Mouse (Mus musculus): ENCODE results near the gene Fuca1. TPM values are rescaled to one million over a fixed set of nuclear protein-coding genes. Genes with fewer than 3 reads are reported as not detected.
"Not testable (repeated sequence)": the region's sequence is repeated elsewhere in the genome, so short reads cannot be mapped to it uniquely, and the experiment has no call there.

Gene Fuca1
- polyA plus RNA-seq, 1 experiment: 46.0 TPM

- H3K4me1 ChIP-seq (ENCODE audit: control insufficient read depth, insufficient read depth, low read length): peaks cover 2% of the 10 kb centered on the region
- no peak for TF ChIP-seq POLR2A (IDR thresholded peaks at IDR 0.05; ENCODE audit: insufficient read depth, low read length)
- peak; percentile 13 for TF ChIP-seq CTCF (IDR thresholded peaks at IDR 0.05; ENCODE audit: low read depth, low read length)
- H3K4me3 ChIP-seq (ENCODE audit: low read depth, low read length): no peak overlapping the region
- H3K9me3 ChIP-seq (replicated peaks; ENCODE audit: control insufficient read depth, insufficient read depth, low read length, poor library complexity, severe bottlenecking): no peaks in the 10 kb centered on the region
- no peak overlapping the region for H3K27ac ChIP-seq (ENCODE audit: insufficient read depth, low read length)
- no peak overlapping the region for H3K9ac ChIP-seq (ENCODE audit: low read depth, poor library complexity, severe bottlenecking)
- H3K36me3 ChIP-seq (ENCODE audit: control insufficient read depth, insufficient read depth, low read length, poor library complexity, severe bottlenecking): no peaks in the 10 kb centered on the region
- no peaks in the 10 kb centered on the region for H3K27me3 ChIP-seq (ENCODE audit: control insufficient read depth, insufficient read depth, low read length, poor library complexity, severe bottlenecking)
These were observed 18.3 kb downstream of the Fuca1 start for GRCm38 (mm10) chr4:135938858-135939257.

- not testable (repeated sequence) for H3K27me3 ChIP-seq (ENCODE audit: control insufficient read depth, insufficient read depth, low read length, poor library complexity, severe bottlenecking); H3K4me1 ChIP-seq (ENCODE audit: control insufficient read depth, insufficient read depth, low read length); H3K9ac ChIP-seq (ENCODE audit: low read depth, poor library complexity, severe bottlenecking); H3K27ac ChIP-seq (ENCODE audit: insufficient read depth, low read length); H3K36me3 ChIP-seq (ENCODE audit: control insufficient read depth, insufficient read depth, low read length, poor library complexity, severe bottlenecking); H3K9me3 ChIP-seq (replicated peaks; ENCODE audit: control insufficient read depth, insufficient read depth, low read length, poor library complexity, severe bottlenecking); H3K4me3 ChIP-seq (ENCODE audit: low read depth, low read length)
- peak; percentile 85 for TF ChIP-seq CTCF (IDR thresholded peaks at IDR 0.05; ENCODE audit: low read depth, low read length)
These were observed 20.5 kb downstream of the Fuca1 start for GRCm38 (mm10) chr4:135941026-135941425.

GRCm38 (mm10) chr4:135942193-135942592, 21.7 kb downstream of the Fuca1 start:
- Histone ChIP-seq H3K36me3 (ENCODE audit: control insufficient read depth, insufficient read depth, low read length, poor library complexity, severe bottlenecking) (no peaks in the 10 kb centered on the region), H3K27me3 (ENCODE audit: control insufficient read depth, insufficient read depth, low read length, poor library complexity, severe bottlenecking) (no peaks in the 10 kb centered on the region), H3K9me3 (replicated peaks; ENCODE audit: control insufficient read depth, insufficient read depth, low read length, poor library complexity, severe bottlenecking) (no peaks in the 10 kb centered on the region), H3K9ac (ENCODE audit: low read depth, poor library complexity, severe bottlenecking) (no peak overlapping the region), H3K4me1 (ENCODE audit: control insufficient read depth, insufficient read depth, low read length) (peaks cover 3% of the 10 kb centered on the region), H3K27ac (ENCODE audit: insufficient read depth, low read length) (no peak overlapping the region), H3K4me3 (ENCODE audit: low read depth, low read length) (no peak overlapping the region)
- TF ChIP-seq EP300 (IDR thresholded peaks at IDR 0.05; ENCODE audit: insufficient read depth, low read depth, low read length) (no peak), CTCF (IDR thresholded peaks at IDR 0.05; ENCODE audit: low read depth, low read length) (no peak), POLR2A (IDR thresholded peaks at IDR 0.05; ENCODE audit: insufficient read depth, low read length) (no peak)

- Histone ChIP-seq H3K27ac (ENCODE audit: insufficient read depth, low read length) (no peak overlapping the region), H3K9ac (ENCODE audit: low read depth, poor library complexity, severe bottlenecking) (no peak overlapping the region), H3K4me3 (ENCODE audit: low read depth, low read length) (no peak overlapping the region), H3K4me1 (ENCODE audit: control insufficient read depth, insufficient read depth, low read length) (peaks cover 3% of the 10 kb centered on the region), H3K36me3 (ENCODE audit: control insufficient read depth, insufficient read depth, low read length, poor library complexity, severe bottlenecking) (no peaks in the 10 kb centered on the region), H3K27me3 (ENCODE audit: control insufficient read depth, insufficient read depth, low read length, poor library complexity, severe bottlenecking) (no peaks in the 10 kb centered on the region), H3K9me3 (replicated peaks; ENCODE audit: control insufficient read depth, insufficient read depth, low read length, poor library complexity, severe bottlenecking) (no peaks in the 10 kb centered on the region)
- no peak for TF ChIP-seq POLR2A (IDR thresholded peaks at IDR 0.05; ENCODE audit: insufficient read depth, low read length)
- no peak for TF ChIP-seq EP300 (IDR thresholded peaks at IDR 0.05; ENCODE audit: insufficient read depth, low read depth, low read length)
- no peak for TF ChIP-seq CTCF (IDR thresholded peaks at IDR 0.05; ENCODE audit: low read depth, low read length)
These were observed 22.9 kb downstream of the Fuca1 start for GRCm38 (mm10) chr4:135943389-135943788.

GRCm38 (mm10) chr4:135945706-135946105, 25.2 kb downstream of the Fuca1 start:
- H3K27ac ChIP-seq (ENCODE audit: insufficient read depth, low read length): peak overlapping the region; percentile 6; the same call in 1 of the 2 replicates
- H3K36me3 ChIP-seq (ENCODE audit: control insufficient read depth, insufficient read depth, low read length, poor library complexity, severe bottlenecking): no peaks in the 10 kb centered on the region
- no peaks in the 10 kb centered on the region for H3K9me3 ChIP-seq (replicated peaks; ENCODE audit: control insufficient read depth, insufficient read depth, low read length, poor library complexity, severe bottlenecking)
- peak overlapping the region; percentile 29 for H3K4me3 ChIP-seq (ENCODE audit: low read depth, low read length)
- peak overlapping the region; percentile 15; the same call in 1 of the 2 replicates for H3K9ac ChIP-seq (ENCODE audit: low read depth, poor library complexity, severe bottlenecking)
- TF ChIP-seq CTCF (IDR thresholded peaks at IDR 0.05; ENCODE audit: low read depth, low read length): no peak
- no peak for TF ChIP-seq EP300 (IDR thresholded peaks at IDR 0.05; ENCODE audit: insufficient read depth, low read depth, low read length)
- TF ChIP-seq POLR2A (IDR thresholded peaks at IDR 0.05; ENCODE audit: insufficient read depth, low read length): no peak
- no peaks in the 10 kb centered on the region for H3K27me3 ChIP-seq (ENCODE audit: control insufficient read depth, insufficient read depth, low read length, poor library complexity, severe bottlenecking)
- H3K4me1 ChIP-seq (ENCODE audit: control insufficient read depth, insufficient read depth, low read length): peaks cover 1% of the 10 kb centered on the region

GRCm38 (mm10) chr4:135946278-135946658, 25.7 kb downstream of the Fuca1 start, which contains the start of gene Hmgcl:
Gene Hmgcl (plus strand): TSS chr4:135946448.
- Histone ChIP-seq H3K27me3 (ENCODE audit: control insufficient read depth, insufficient read depth, low read length, poor library complexity, severe bottlenecking) (no peaks in the 10 kb centered on the region), H3K4me1 (ENCODE audit: control insufficient read depth, insufficient read depth, low read length) (peaks cover 1% of the 10 kb centered on the region), H3K27ac (ENCODE audit: insufficient read depth, low read length) (peak within 1 kb of the TSS; percentile 6; the same call in 1 of the 2 replicates), H3K4me3 (ENCODE audit: low read depth, low read length) (peak within 1 kb of the TSS; percentile 59), H3K36me3 (ENCODE audit: control insufficient read depth, insufficient read depth, low read length, poor library complexity, severe bottlenecking) (no peaks in the 10 kb centered on the region), H3K9ac (ENCODE audit: low read depth, poor library complexity, severe bottlenecking) (peak within 1 kb of the TSS; percentile 67), H3K9me3 (replicated peaks; ENCODE audit: control insufficient read depth, insufficient read depth, low read length, poor library complexity, severe bottlenecking) (no peaks in the 10 kb centered on the region)
- TF ChIP-seq CTCF (IDR thresholded peaks at IDR 0.05; ENCODE audit: low read depth, low read length): no peak
- peak; percentile 82 for TF ChIP-seq POLR2A (IDR thresholded peaks at IDR 0.05; ENCODE audit: insufficient read depth, low read length)
- TF ChIP-seq EP300 (IDR thresholded peaks at IDR 0.05; ENCODE audit: insufficient read depth, low read depth, low read length): 0 out of 2 replicates have a peak, but pooled peaks have one; percentile 17
